Mouse (Mus musculus): ENCODE results near the gene Itpkb. TPM values are rescaled to one million over a fixed set of nuclear protein-coding genes. Genes with fewer than 3 reads are reported as not detected.

Gene Itpkb
- total and polyA plus RNA-seq, 3 experiments: 4.2 to 14.4 (median 10.6) TPM

DNA sequence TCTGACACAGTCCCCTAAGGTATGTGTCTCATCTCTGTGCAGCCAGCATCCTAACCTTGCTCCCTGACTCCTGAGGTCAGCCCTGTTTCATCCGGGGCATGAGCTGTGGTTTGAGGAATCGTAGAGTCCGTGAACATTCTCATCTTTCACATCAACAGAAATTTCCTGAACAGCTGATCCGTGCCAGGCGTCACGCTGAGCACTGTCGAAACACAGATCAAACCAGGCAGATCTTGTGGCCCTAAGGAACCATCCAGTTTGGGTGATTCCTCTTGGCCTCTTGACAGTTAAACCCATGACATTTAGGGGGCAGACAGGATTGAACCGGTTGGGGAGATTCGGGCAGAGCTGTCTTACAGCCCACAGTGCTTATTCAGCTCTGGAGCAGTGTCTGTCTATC lies 38.4 kb downstream of the Itpkb start:
- H3K4me3 ChIP-seq (replicated peaks in 1 of 3; ENCODE audit: low read depth in 2 of 3, low read length in 2 of 3, poor library complexity in 1 of 3): no peak overlapping the region
- no peak overlapping the region for H3K27ac ChIP-seq (ENCODE audit: insufficient read depth, low read depth)
- H3K4me1 ChIP-seq (ENCODE audit: control insufficient read depth in 1 of 2, insufficient read depth in 2 of 2): peaks cover 11 to 66% of the 10 kb centered on the region in 2 experiments
- no peaks in the 10 kb centered on the region for H3K79me2 ChIP-seq (replicated peaks; ENCODE audit: control insufficient read depth, extremely low read depth, insufficient read depth, poor library complexity, severe bottlenecking)
- H3K9ac ChIP-seq (ENCODE audit: insufficient read depth, low read depth): no peak overlapping the region
- in situ Hi-C loops (cut with MboI; ENCODE audit: low pct_ligation_motif_present, low pct_unique_long_range_greater_than_20kb, low sequenced_read_pairs): no loop called here
- no peak for TF ChIP-seq BHLHE40 (IDR thresholded peaks at IDR 0.05; ENCODE audit: low read depth, low read length)
- TF ChIP-seq MEF2A (IDR thresholded peaks at IDR 0.05; ENCODE audit: borderline replicate concordance, low read depth, low read length): no peak
- no peak for TF ChIP-seq MAFK (IDR thresholded peaks at IDR 0.05; ENCODE audit: insufficient replicate concordance, low read length)
- TF ChIP-seq NELFE (IDR thresholded peaks at IDR 0.05; ENCODE audit: low read depth, low read length): no peak
- no peak for TF ChIP-seq SMC3 (IDR thresholded peaks at IDR 0.05; ENCODE audit: low read depth, low read length)
- TF ChIP-seq CHD2 (IDR thresholded peaks at IDR 0.05; ENCODE audit: low read length): no peak
- no peak for TF ChIP-seq POLR2AphosphoS2 (IDR thresholded peaks at IDR 0.05; ENCODE audit: low read depth, low read length)
- no peak for TF ChIP-seq MAZ (IDR thresholded peaks at IDR 0.05; ENCODE audit: low read depth, low read length)
- TF ChIP-seq CHD1 (IDR thresholded peaks at IDR 0.05; ENCODE audit: low read depth, low read length): no peak
- no peak for TF ChIP-seq ZC3H11A (IDR thresholded peaks at IDR 0.05; ENCODE audit: low read depth, low read length)
- TF ChIP-seq JUND (conservative IDR thresholded peaks at IDR 0.05; ENCODE audit: low read depth, low read length): no peak
- no peak for TF ChIP-seq TCF12 (IDR thresholded peaks at IDR 0.05; ENCODE audit: low read depth, low read length)
- no peak for TF ChIP-seq ETS1 (conservative IDR thresholded peaks at IDR 0.05; ENCODE audit: low read depth, low read length)
- no peak for TF ChIP-seq ZNF384 (IDR thresholded peaks at IDR 0.05; ENCODE audit: low read depth, low read length)
- no peak overlapping the region for H3K4me2 ChIP-seq (ENCODE audit: insufficient read depth, low read depth, poor library complexity, severe bottlenecking)
- no peaks in the 10 kb centered on the region for H3K9me3 ChIP-seq (replicated peaks; ENCODE audit: low read length)
- no peak for DNase-seq (ENCODE audit: extremely low read depth)
- no peaks in the 10 kb centered on the region for H3K27me3 ChIP-seq (replicated peaks)
- H3K36me3 ChIP-seq (replicated peaks in 1 of 2; ENCODE audit: control insufficient read depth in 1 of 2, insufficient read depth in 1 of 2, low read length in 1 of 2): peaks cover 0 to 31% of the 10 kb centered on the region in 2 experiments
- dilution Hi-C loops (cut with MboI; ENCODE audit: extremely low pct_ligation_motif_present, extremely low pct_unique_long_range_greater_than_20kb, low sequenced_read_pairs): no loop called here

- TF ChIP-seq SIN3A (IDR thresholded peaks at IDR 0.05; ENCODE audit: low read length): no peak
- no peak for TF ChIP-seq MAFK (IDR thresholded peaks at IDR 0.05; ENCODE audit: insufficient replicate concordance, low read length)
- no peak for TF ChIP-seq HCFC1 (IDR thresholded peaks at IDR 0.05; ENCODE audit: low read depth, low read length)
- no peak for TF ChIP-seq MAZ (IDR thresholded peaks at IDR 0.05; ENCODE audit: low read depth, low read length)
- no peak for TF ChIP-seq ETS1 (conservative IDR thresholded peaks at IDR 0.05; ENCODE audit: low read depth, low read length)
- TF ChIP-seq RCOR1 (conservative IDR thresholded peaks at IDR 0.05; ENCODE audit: low read depth, low read length): no peak
- TF ChIP-seq JUND (conservative IDR thresholded peaks at IDR 0.05; ENCODE audit: low read depth, low read length): no peak
- TF ChIP-seq ZKSCAN1 (IDR thresholded peaks at IDR 0.05; ENCODE audit: borderline replicate concordance, low read depth, low read length): no peak
- no peak for TF ChIP-seq KAT2A (IDR thresholded peaks at IDR 0.05; ENCODE audit: insufficient replicate concordance, low read length)
- TF ChIP-seq POLR2A (IDR thresholded peaks at IDR 0.05; ENCODE audit: low read depth, low read length): no peak
- TF ChIP-seq IRF4 (IDR thresholded peaks at IDR 0.05; ENCODE audit: low read depth, low read length): no peak
- no peak for TF ChIP-seq E2F4 (IDR thresholded peaks at IDR 0.05; ENCODE audit: insufficient replicate concordance, low read depth, low read length)
- TF ChIP-seq USF2 (conservative IDR thresholded peaks at IDR 0.05; ENCODE audit: low read depth, low read length): no peak
- TF ChIP-seq ZNF384 (IDR thresholded peaks at IDR 0.05; ENCODE audit: low read depth, low read length): no peak
- TF ChIP-seq CTCF (conservative IDR thresholded peaks at IDR 0.05 in 1 of 2, IDR thresholded peaks at IDR 0.05 in 1 of 2; ENCODE audit: low read depth in 2 of 2, low read length in 2 of 2): no peak
- TF ChIP-seq PAX5 (IDR thresholded peaks at IDR 0.05; ENCODE audit: low read length): no peak
- no peak for TF ChIP-seq CHD2 (IDR thresholded peaks at IDR 0.05; ENCODE audit: low read length)
- TF ChIP-seq GABPA (IDR thresholded peaks at IDR 0.05; ENCODE audit: insufficient replicate concordance, low read depth, low read length): no peak
- no peak for TF ChIP-seq MEF2A (IDR thresholded peaks at IDR 0.05; ENCODE audit: borderline replicate concordance, low read depth, low read length)
- Histone ChIP-seq H3K27ac (ENCODE audit: insufficient read depth, low read depth) (no peak overlapping the region), H3K4me3 (replicated peaks in 1 of 3; ENCODE audit: low read depth in 2 of 3, low read length in 2 of 3, poor library complexity in 1 of 3) (no peak overlapping the region), H3K9ac (ENCODE audit: insufficient read depth, low read depth) (no peak overlapping the region), H3K4me1 (ENCODE audit: control insufficient read depth in 1 of 2, insufficient read depth in 2 of 2) (peaks cover 10 to 67% of the 10 kb centered on the region in 2 experiments), H3K9me3 (replicated peaks; ENCODE audit: low read length) (no peaks in the 10 kb centered on the region), H3K79me2 (replicated peaks; ENCODE audit: control insufficient read depth, extremely low read depth, insufficient read depth, poor library complexity, severe bottlenecking) (no peaks in the 10 kb centered on the region), H3K36me3 (replicated peaks in 1 of 2; ENCODE audit: control insufficient read depth in 1 of 2, insufficient read depth in 1 of 2, low read length in 1 of 2) (peaks cover 0 to 28% of the 10 kb centered on the region in 2 experiments), H3K4me2 (ENCODE audit: insufficient read depth, low read depth, poor library complexity, severe bottlenecking) (no peak overlapping the region), H3K27me3 (replicated peaks) (no peaks in the 10 kb centered on the region)
- dilution Hi-C loops (cut with MboI; ENCODE audit: extremely low pct_ligation_motif_present, extremely low pct_unique_long_range_greater_than_20kb, low sequenced_read_pairs) (no loop called here), in situ Hi-C loops (cut with MboI; ENCODE audit: low pct_ligation_motif_present, low pct_unique_long_range_greater_than_20kb, low sequenced_read_pairs) (no loop called here)
- no peak for DNase-seq (ENCODE audit: extremely low read depth)
Observed at GRCm38 (mm10) chr1:180370858-180371652, 40.8 kb downstream of the Itpkb start.

Data from CH12.LX (cell line).